Mouse (Mus musculus) lung, postnatal 36 days (tissue): Measurements from ENCODE around the gene Metap1d.

Experiments
- DNase-seq: peaks from one replicate; pipeline ENCODE4 v3.0.0; 2022; ENCODE audit warnings: mixed read lengths

Metap1d gene

GRCm38 (mm10) chr2:71528014-71528713, 75.1 kb downstream of the Metap1d start, which contains the start of gene Dlx1:
TSS of gene Dlx1 (plus strand) at chr2:71528113.
- DNase-seq = no peak

GRCm38 (mm10) chr2:71528714-71529510, 75.8 kb downstream of the Metap1d start:
- DNase-seq = no peak

- DNase-seq = peak; percentile 71
Measured at GRCm38 (mm10) chr2:71529511-71530351, 76.7 kb downstream of the Metap1d start.

- DNase-seq = no peak
Measured at GRCm38 (mm10) chr2:71530391-71531123, 77.5 kb downstream of the Metap1d start.

- DNase-seq = no peak
Measured at GRCm38 (mm10) chr2:71531124-71531590, 78.1 kb downstream of the Metap1d start.

GRCm38 (mm10) chr2:71531990-71532970, 79.2 kb downstream of the Metap1d start:
- DNase-seq = no peak

GRCm38 (mm10) chr2:71533094-71533493, 80.0 kb downstream of the Metap1d start:
- DNase-seq = no peak

- DNase-seq = no peak
Measured at GRCm38 (mm10) chr2:71534242-71535052, 81.4 kb downstream of the Metap1d start.

- no peak for DNase-seq
Measured at GRCm38 (mm10) chr2:71540611-71541417, 87.7 kb downstream of the Metap1d start.

- no peak for DNase-seq
Measured at GRCm38 (mm10) chr2:71541418-71542226, 88.5 kb downstream of the Metap1d start.

GRCm38 (mm10) chr2:71542227-71542815, 89.2 kb downstream of the Metap1d start:
- DNase-seq = no peak

- DNase-seq = no peak
Measured at GRCm38 (mm10) chr2:71542816-71543301, 89.8 kb downstream of the Metap1d start.

GRCm38 (mm10) chr2:71543531-71543930, 90.5 kb downstream of the Metap1d start:
- no peak for DNase-seq

- no peak for DNase-seq
Measured at GRCm38 (mm10) chr2:71543948-71544347, 90.9 kb downstream of the Metap1d start.

GRCm38 (mm10) chr2:71544391-71545285, 91.6 kb downstream of the Metap1d start:
- no peak for DNase-seq

- no peak for DNase-seq
Measured at GRCm38 (mm10) chr2:71545401-71545881, 92.4 kb downstream of the Metap1d start.
